Mouse (Mus musculus): Measurements from ENCODE around the gene Arl13b. TPM values are rescaled to one million over a fixed set of nuclear protein-coding genes. Genes with fewer than 3 reads are reported as not detected.

Arl13b gene
- total RNA-seq (2014; rRNA removed) = 12.5 and 12.6 TPM in 2 replicates
- 1.3 and 1.8 TPM in 2 replicates for polyA plus RNA-seq (2012; rRNA removed)

DNA sequence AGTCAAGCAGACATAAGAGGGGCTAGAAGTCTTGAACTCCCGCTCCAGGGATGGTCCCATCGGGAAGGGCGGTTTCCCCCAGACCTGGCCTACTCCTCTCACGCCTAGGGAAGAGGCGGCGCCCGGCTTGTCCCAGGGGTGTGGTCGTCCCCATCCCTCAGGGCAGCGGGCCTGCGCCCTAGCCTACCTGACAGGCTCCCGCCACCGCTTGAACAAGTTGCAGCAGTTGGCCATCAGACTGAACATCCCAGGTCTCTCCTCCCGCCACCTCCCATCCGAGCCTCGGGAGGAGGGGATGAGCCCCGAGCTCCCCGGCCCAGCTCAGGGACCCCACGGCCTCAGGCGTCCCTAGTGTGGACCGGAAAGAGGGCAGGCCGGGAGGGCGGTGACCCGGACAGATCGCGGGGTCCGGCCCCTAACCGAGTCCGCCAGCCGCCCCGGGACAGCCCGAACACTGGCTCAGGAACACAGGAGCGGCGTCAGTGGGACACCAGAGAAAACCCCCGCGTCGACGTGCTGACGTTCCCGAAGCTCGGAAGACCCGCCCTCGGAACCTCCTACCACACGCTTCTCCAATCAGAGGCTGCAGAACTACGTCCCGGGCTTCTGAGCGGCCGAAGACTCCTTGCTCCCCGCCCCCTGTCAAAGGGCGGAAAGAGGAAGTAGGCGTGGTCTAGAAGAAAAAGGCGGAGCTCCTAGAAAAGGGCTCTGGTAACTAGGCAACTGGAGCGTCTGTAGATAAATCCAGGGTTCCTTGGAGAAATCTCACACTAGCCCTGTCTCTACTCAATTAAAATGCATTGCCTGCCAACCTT, at the start of gene Arl13b:
Gene Arl13b, minus strand, starts transcription at position 543 of the 815 bp plus-strand sequence.
- no peaks in the 10 kb centered on the region for H3K27me3 ChIP-seq (ENCODE audit: control insufficient read depth, insufficient read depth, low read length)
- TF ChIP-seq POLR2A (IDR thresholded peaks at IDR 0.05; ENCODE audit: extremely low read depth, insufficient read depth, low read length) = peak; percentile 60; the same call in 1 of the 2 replicates
- TF ChIP-seq CTCF (IDR thresholded peaks at IDR 0.05; ENCODE audit: low read depth, low read length) = no peak
- peak within 1 kb of the TSS; percentile 93 for H3K4me3 ChIP-seq (ENCODE audit: insufficient read depth, low read depth, low read length)
- peaks cover 11% of the 10 kb centered on the region for H3K79me2 ChIP-seq (ENCODE audit: control insufficient read depth, insufficient read depth, low read length)
- H3K9ac ChIP-seq (ENCODE audit: low read depth, low read length) = peak within 1 kb of the TSS; percentile 83
- DNase-seq (ENCODE audit: extremely low read depth, low read depth, low spot score) = peak; percentile 93
- no peaks in the 10 kb centered on the region for H3K36me3 ChIP-seq (ENCODE audit: control insufficient read depth, insufficient read depth, low read length)
- peak within 1 kb of the TSS; percentile 62 for H3K27ac ChIP-seq (replicated peaks; ENCODE audit: insufficient read depth, low read depth, low read length)
- WGBS = under 1% methylated on average over 52 of the region's 52 CpGs
- H3K4me1 ChIP-seq (ENCODE audit: control insufficient read depth, insufficient read depth, low read length) = no peaks in the 10 kb centered on the region; the same call in 1 of the 2 replicates

DNA sequence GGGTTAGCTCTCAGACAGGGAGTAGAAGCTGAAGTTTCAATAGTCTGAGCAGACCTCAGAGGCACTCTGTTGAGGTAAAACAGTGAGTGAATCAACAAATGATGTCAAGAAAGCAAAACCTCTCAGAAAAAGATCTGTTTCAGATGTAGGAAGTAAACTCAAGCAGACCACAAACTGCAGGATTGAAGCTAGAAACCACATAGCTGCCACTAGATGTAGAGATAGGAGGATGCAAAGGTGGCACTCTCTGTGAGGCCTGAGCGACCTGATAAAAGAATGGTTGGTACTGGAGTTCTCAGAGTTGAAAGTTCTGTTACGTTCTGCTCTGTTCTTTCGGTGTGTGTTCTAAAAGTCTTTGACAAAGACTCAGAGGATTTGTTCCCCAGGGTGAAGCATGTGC, 49.0 kb upstream of the Arl13b start:
- 96% methylated on average over 3 of the region's 3 CpGs for WGBS
- Histone ChIP-seq H3K9ac (ENCODE audit: low read depth, low read length) (no peak overlapping the region), H3K4me1 (ENCODE audit: control insufficient read depth, insufficient read depth, low read length) (no peaks in the 10 kb centered on the region), H3K27me3 (ENCODE audit: control insufficient read depth, insufficient read depth, low read length) (no peaks in the 10 kb centered on the region), H3K79me2 (ENCODE audit: control insufficient read depth, insufficient read depth, low read length) (no peaks in the 10 kb centered on the region), H3K27ac (replicated peaks; ENCODE audit: insufficient read depth, low read depth, low read length) (no peak overlapping the region), H3K36me3 (ENCODE audit: control insufficient read depth, insufficient read depth, low read length) (peaks cover 14% of the 10 kb centered on the region), H3K4me3 (ENCODE audit: insufficient read depth, low read depth, low read length) (no peak overlapping the region)
- no peak for DNase-seq (ENCODE audit: extremely low read depth, low read depth, low spot score)
- TF ChIP-seq CTCF (IDR thresholded peaks at IDR 0.05; ENCODE audit: low read depth, low read length) (no peak), POLR2A (IDR thresholded peaks at IDR 0.05; ENCODE audit: extremely low read depth, insufficient read depth, low read length) (no peak)

DNA sequence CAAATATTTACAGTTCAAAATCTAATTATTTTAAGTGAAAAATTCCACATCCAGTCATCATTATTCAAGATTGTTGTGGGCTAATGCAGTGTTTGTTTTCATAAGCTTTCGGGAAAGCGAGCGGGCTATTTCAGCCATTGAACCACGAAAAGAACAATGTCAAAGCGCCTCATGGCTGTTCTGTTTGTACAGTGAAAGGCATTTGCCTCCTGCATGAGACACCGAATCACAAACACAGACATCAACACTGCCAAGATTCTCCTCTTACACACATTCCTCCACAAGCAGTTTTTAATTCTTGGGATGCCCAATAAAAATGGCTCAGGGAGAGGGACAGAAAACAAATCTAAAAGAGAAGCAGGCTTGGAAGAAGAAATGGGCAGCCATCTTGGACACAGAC, 27.2 kb upstream of the Arl13b start:
- H3K27me3 ChIP-seq (ENCODE audit: control insufficient read depth, insufficient read depth, low read length) = no peaks in the 10 kb centered on the region
- H3K27ac ChIP-seq (replicated peaks; ENCODE audit: insufficient read depth, low read depth, low read length) = no peak overlapping the region
- H3K4me1 ChIP-seq (ENCODE audit: control insufficient read depth, insufficient read depth, low read length) = peaks cover 11% of the 10 kb centered on the region
- H3K4me3 ChIP-seq (ENCODE audit: insufficient read depth, low read depth, low read length) = no peak overlapping the region
- peaks cover 6% of the 10 kb centered on the region; the same call in 1 of the 2 replicates for H3K36me3 ChIP-seq (ENCODE audit: control insufficient read depth, insufficient read depth, low read length)
- WGBS = 93% methylated on average over 6 of the region's 6 CpGs
- H3K79me2 ChIP-seq (ENCODE audit: control insufficient read depth, insufficient read depth, low read length) = no peaks in the 10 kb centered on the region; the same call in 1 of the 2 replicates
- no peak overlapping the region for H3K9ac ChIP-seq (ENCODE audit: low read depth, low read length)
- DNase-seq (ENCODE audit: extremely low read depth, low read depth, low spot score) = no peak
- no peak for TF ChIP-seq POLR2A (IDR thresholded peaks at IDR 0.05; ENCODE audit: extremely low read depth, insufficient read depth, low read length)
- TF ChIP-seq CTCF (IDR thresholded peaks at IDR 0.05; ENCODE audit: low read depth, low read length) = no peak

DNA sequence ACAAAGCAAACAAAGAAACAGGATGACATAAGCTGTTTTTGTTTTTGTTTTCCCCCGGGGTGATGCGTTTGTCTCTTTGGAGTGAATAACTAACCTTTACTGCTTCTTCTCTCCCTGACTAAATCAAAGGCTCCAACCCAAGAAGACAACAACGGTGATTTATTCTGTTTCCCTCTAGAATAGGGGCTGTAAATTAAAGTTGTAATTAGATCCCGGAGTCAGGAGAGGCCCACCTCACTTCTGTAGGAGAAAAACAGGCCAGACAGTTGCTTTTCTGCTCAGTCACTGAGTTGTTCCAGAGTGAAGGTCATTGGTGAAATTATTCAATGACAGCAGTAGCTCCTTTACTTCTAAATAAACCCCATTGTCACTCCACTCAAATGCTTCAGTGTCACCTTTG, 26.3 kb upstream of the Arl13b start:
- TF ChIP-seq POLR2A (IDR thresholded peaks at IDR 0.05; ENCODE audit: extremely low read depth, insufficient read depth, low read length) (no peak), CTCF (IDR thresholded peaks at IDR 0.05; ENCODE audit: low read depth, low read length) (no peak)
- Histone ChIP-seq H3K4me1 (ENCODE audit: control insufficient read depth, insufficient read depth, low read length) (peaks cover 11% of the 10 kb centered on the region), H3K27ac (replicated peaks; ENCODE audit: insufficient read depth, low read depth, low read length) (no peak overlapping the region), H3K9ac (ENCODE audit: low read depth, low read length) (no peak overlapping the region), H3K36me3 (ENCODE audit: control insufficient read depth, insufficient read depth, low read length) (peaks cover 6% of the 10 kb centered on the region; the same call in 1 of the 2 replicates), H3K4me3 (ENCODE audit: insufficient read depth, low read depth, low read length) (no peak overlapping the region), H3K79me2 (ENCODE audit: control insufficient read depth, insufficient read depth, low read length) (no peaks in the 10 kb centered on the region; the same call in 1 of the 2 replicates), H3K27me3 (ENCODE audit: control insufficient read depth, insufficient read depth, low read length) (no peaks in the 10 kb centered on the region)
- 64% methylated on average over 4 of the region's 4 CpGs for WGBS
- no peak for DNase-seq (ENCODE audit: extremely low read depth, low read depth, low spot score)

DNA sequence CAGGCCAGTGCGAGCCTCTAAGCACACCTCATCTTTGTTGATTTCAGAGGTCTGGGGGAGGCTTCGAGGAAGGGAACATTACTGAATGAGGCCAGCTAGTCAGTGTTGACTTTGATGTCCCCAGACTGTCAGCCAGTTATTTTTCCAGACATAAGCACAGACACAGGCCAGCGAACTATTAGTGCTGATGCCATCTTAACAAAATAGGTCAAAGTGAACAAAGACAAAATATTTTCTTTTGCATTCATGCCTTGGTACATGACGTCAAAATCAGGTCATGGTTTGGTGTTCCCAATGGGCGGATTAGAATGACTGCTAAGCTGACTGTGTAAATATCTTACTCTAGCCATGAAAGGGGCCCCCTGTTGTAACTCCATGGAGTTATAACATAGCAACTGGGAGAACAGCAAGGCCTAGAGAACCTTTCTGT, 25.9 kb upstream of the Arl13b start:
- H3K27me3 ChIP-seq (ENCODE audit: control insufficient read depth, insufficient read depth, low read length) = no peaks in the 10 kb centered on the region
- TF ChIP-seq POLR2A (IDR thresholded peaks at IDR 0.05; ENCODE audit: extremely low read depth, insufficient read depth, low read length) (no peak), CTCF (IDR thresholded peaks at IDR 0.05; ENCODE audit: low read depth, low read length) (no peak)
- WGBS = 47% methylated on average over 5 of the region's 5 CpGs
- no peak overlapping the region for H3K9ac ChIP-seq (ENCODE audit: low read depth, low read length)
- H3K79me2 ChIP-seq (ENCODE audit: control insufficient read depth, insufficient read depth, low read length) = no peaks in the 10 kb centered on the region; the same call in 1 of the 2 replicates
- peak; percentile 72 for DNase-seq (ENCODE audit: extremely low read depth, low read depth, low spot score)
- peaks cover 11% of the 10 kb centered on the region for H3K4me1 ChIP-seq (ENCODE audit: control insufficient read depth, insufficient read depth, low read length)
- H3K36me3 ChIP-seq (ENCODE audit: control insufficient read depth, insufficient read depth, low read length) = peaks cover 6% of the 10 kb centered on the region; the same call in 1 of the 2 replicates
- H3K4me3 ChIP-seq (ENCODE audit: insufficient read depth, low read depth, low read length) = no peak overlapping the region
- no peak overlapping the region for H3K27ac ChIP-seq (replicated peaks; ENCODE audit: insufficient read depth, low read depth, low read length)

DNA sequence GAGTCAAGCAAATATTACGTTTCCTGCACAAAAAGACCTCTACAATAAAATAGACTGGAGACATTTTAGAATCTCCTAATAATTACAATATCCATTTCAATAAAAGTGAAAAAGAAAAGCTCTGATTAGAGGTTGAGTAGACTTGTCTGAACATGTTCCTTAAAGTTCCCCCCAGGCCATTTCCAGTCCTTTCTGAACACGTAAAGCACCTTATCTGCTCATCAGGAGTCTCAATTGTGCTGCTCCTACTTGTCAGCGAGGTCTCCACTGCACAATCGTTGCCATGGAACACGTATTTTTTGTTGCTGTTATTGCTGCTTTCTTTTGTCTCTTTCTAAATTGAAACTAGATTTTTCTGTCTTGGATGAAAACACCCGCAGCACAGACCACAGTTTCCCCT, 14.6 kb upstream of the Arl13b start:
- Histone ChIP-seq H3K4me1 (ENCODE audit: control insufficient read depth, insufficient read depth, low read length) (peaks cover 10% of the 10 kb centered on the region), H3K9ac (ENCODE audit: low read depth, low read length) (no peak overlapping the region), H3K27ac (replicated peaks; ENCODE audit: insufficient read depth, low read depth, low read length) (no peak overlapping the region), H3K4me3 (ENCODE audit: insufficient read depth, low read depth, low read length) (no peak overlapping the region), H3K27me3 (ENCODE audit: control insufficient read depth, insufficient read depth, low read length) (no peaks in the 10 kb centered on the region), H3K79me2 (ENCODE audit: control insufficient read depth, insufficient read depth, low read length) (peaks cover 16% of the 10 kb centered on the region; the same call in 1 of the 2 replicates), H3K36me3 (ENCODE audit: control insufficient read depth, insufficient read depth, low read length) (no peaks in the 10 kb centered on the region)
- WGBS = 81% methylated on average over 6 of the region's 6 CpGs
- no peak for TF ChIP-seq CTCF (IDR thresholded peaks at IDR 0.05; ENCODE audit: low read depth, low read length)
- no peak for TF ChIP-seq POLR2A (IDR thresholded peaks at IDR 0.05; ENCODE audit: extremely low read depth, insufficient read depth, low read length)
- DNase-seq (ENCODE audit: extremely low read depth, low read depth, low spot score) = no peak
